Mouse (Mus musculus) embryonic fibroblast, embryonic 13.5 days (primary cell): ENCODE measurements around the gene Tbc1d10b. TPM values are rescaled to one million over a fixed set of nuclear protein-coding genes. Genes with fewer than 3 reads are reported as not detected.
A peak's percentile ranks its signal among the peaks of the same experiment; 100 is the strongest.

Experiments used
- H3K27ac ChIP-seq: 2 replicates; pipeline ENCODE4 v1.5.1; 2012; ENCODE audit warnings: low read length, control low read depth, inconsistent platforms; ENCODE audit not compliant: insufficient read depth
- H3K4me1 ChIP-seq: 2 replicates; pipeline ENCODE4 v1.6.1; 2011; ENCODE audit warnings: low read length; ENCODE audit not compliant: control insufficient read depth, insufficient read depth
- H3K4me3 ChIP-seq: 2 replicates; pipeline ENCODE4 v1.5.1; 2011; ENCODE audit warnings: mild to moderate bottlenecking, control low read depth, low read length; ENCODE audit not compliant: insufficient read depth
- CTCF ChIP-seq: IDR thresholded peaks from 2 replicates; pipeline ENCODE4 v1.5.1; 2011; ENCODE audit warnings: mild to moderate bottlenecking, control low read depth, low read length, moderate library complexity, borderline replicate concordance; ENCODE audit not compliant: insufficient read depth
- POLR2A ChIP-seq: IDR thresholded peaks from 2 replicates; pipeline ENCODE4 v1.6.1; 2011; ENCODE audit warnings: low read depth, mild to moderate bottlenecking, control low read depth, low read length, moderate library complexity
- polyA plus RNA-seq: library from polyadenylated mRNA; stranded (reverse); fragments of >200 nt; gene quantifications from 2 replicates; pipeline ENCODE4 v1.2.4, GENCODE M21; 2011; ENCODE audit warnings: low read depth; ENCODE audit not compliant: missing spikeins, insufficient read length

Gene Tbc1d10b
- polyA plus RNA-seq, 1 experiment = 37.5 TPM

DNA sequence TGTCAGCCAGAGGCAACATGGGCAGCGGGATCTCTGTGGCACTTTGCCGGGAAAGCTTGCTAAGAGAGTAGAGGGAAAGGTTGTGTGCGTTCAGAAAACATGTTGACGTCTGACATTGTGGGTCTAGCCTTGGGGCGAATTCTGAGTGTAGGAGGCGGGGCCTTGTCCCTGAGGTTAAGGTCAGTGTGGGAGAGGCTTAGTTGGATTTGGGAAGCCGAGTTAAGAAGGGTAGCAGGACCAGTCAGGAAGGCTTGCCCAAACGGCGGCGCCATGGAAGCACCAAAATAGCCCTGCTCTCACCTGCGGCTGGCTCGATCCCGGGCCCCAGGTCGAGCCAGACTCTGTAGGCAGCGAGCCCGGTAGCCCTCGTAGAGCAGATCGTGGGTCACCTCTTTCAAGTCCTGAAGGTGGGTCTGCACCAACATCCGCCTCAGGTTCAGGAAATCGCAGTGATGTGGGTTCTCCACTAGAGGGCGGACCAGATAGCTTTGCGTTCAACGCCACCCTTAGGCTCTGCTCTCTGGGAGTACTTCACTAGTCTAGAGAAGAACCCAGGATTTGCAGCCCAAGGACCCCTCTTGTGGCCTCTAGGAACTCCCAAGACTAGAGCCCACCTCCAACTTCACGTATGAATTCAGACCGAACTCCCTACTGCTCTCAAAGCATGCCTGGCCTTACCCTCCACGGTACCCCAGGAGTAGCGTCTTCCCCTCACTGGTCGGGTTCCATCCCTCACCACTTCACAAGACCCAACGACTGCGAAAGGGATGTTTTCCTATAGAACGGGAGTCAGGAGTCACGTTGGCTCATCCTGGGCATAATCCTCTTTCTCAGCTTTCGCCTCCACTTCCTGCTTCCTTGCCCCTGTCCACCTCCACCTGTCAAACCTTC lies 7.0 kb upstream of the Tbc1d10b start:
- TF ChIP-seq POLR2A (no peak), CTCF (peak; percentile 90)
- no peaks in the 10 kb centered on the region for H3K4me1 ChIP-seq
- H3K27ac ChIP-seq = no peak overlapping the region
- H3K4me3 ChIP-seq = no peak overlapping the region

- Histone ChIP-seq H3K27ac (no peak overlapping the region), H3K4me1 (no peaks in the 10 kb centered on the region), H3K4me3 (no peak overlapping the region)
- TF ChIP-seq POLR2A (no peak), CTCF (no peak)
Measured at GRCm38 (mm10) chr7:127214521-127214920, 6.3 kb upstream of the Tbc1d10b start.

GRCm38 (mm10) chr7:127213930-127214329 lies 5.7 kb upstream of the Tbc1d10b start:
- Histone ChIP-seq H3K27ac (no peak overlapping the region), H3K4me1 (no peaks in the 10 kb centered on the region), H3K4me3 (no peak overlapping the region)
- no peak for TF ChIP-seq POLR2A
- no peak for TF ChIP-seq CTCF

DNA sequence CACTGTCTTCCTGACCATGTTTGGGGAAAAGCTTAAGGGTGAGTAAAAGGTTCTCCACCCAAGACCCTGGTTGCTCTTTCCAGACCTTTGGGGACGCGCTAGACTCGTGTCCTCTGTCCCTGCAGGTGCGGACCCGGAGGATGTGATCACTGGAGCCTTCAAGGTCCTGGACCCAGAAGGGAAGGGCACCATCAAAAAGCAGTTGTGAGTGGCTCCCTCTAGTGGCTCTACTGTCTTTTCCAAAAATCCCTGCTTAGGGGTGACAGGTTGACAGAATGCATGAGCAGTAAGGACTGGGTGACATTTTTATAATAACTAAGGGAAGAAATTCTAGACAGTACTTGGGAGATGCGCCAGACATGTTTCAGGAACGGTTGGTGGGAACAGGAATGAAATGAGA lies 5.2 kb upstream of the Tbc1d10b start:
- Histone ChIP-seq H3K4me3 (no peak overlapping the region), H3K27ac (no peak overlapping the region), H3K4me1 (no peaks in the 10 kb centered on the region)
- TF ChIP-seq CTCF = no peak
- TF ChIP-seq POLR2A = no peak

- no peaks in the 10 kb centered on the region for H3K4me1 ChIP-seq
- H3K4me3 ChIP-seq = no peak overlapping the region
- TF ChIP-seq CTCF (no peak), POLR2A (no peak)
- no peak overlapping the region for H3K27ac ChIP-seq
Measured at GRCm38 (mm10) chr7:127212432-127213250, 4.4 kb upstream of the Tbc1d10b start.

- Histone ChIP-seq H3K27ac (no peak overlapping the region), H3K4me3 (no peak overlapping the region), H3K4me1 (no peaks in the 10 kb centered on the region)
- TF ChIP-seq CTCF (no peak), POLR2A (no peak)
Measured at GRCm38 (mm10) chr7:127211014-127211745, 2.9 kb upstream of the Tbc1d10b start.

DNA sequence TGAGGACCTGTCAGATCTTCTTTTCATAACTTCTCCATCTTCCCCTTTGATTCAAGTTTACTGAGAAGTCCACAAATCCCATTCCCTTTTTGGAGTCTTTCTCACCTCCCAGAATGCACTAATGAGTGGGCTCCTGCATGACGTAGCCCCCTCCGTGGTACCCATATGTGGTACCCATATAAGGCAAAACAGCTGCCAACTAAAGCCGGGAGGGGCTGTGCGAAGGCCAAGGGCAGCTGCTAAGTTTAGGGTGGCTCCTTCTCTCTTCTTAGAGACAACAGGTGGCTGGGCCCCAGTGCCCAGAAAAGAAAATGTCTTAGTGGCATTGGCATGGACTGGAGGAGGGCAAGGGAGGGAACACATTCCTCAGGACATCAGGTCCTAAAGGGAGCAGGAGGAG lies 2.0 kb upstream of the Tbc1d10b start:
- Histone ChIP-seq H3K4me3 (no peak overlapping the region), H3K27ac (no peak overlapping the region), H3K4me1 (peaks cover 2% of the 10 kb centered on the region; the same call in 1 of the 2 replicates)
- TF ChIP-seq CTCF (no peak), POLR2A (no peak)

- H3K27ac ChIP-seq = no peak overlapping the region; the same call in 1 of the 2 replicates
- no peak for TF ChIP-seq CTCF
- TF ChIP-seq POLR2A = no peak
- peaks cover 2% of the 10 kb centered on the region; the same call in 1 of the 2 replicates for H3K4me1 ChIP-seq
- no peak overlapping the region for H3K4me3 ChIP-seq
Measured at GRCm38 (mm10) chr7:127209851-127210250, 1.6 kb upstream of the Tbc1d10b start.
